Mouse (Mus musculus): ENCODE data around the gene Tmem150c. TPM values are rescaled to one million over a fixed set of nuclear protein-coding genes. Genes with fewer than 3 reads are reported as not detected.

Tmem150c gene
- total and polyA plus RNA-seq, 2 experiments from 2014 or later, result 0.31 to 0.98 TPM

GRCm38 (mm10) chr5:100166591-100167491, 7.2 kb upstream of the Tmem150c start:
- 46% methylated on average over 14 of the region's 14 CpGs for WGBS
- Histone ChIP-seq H3K9ac (replicated peaks; ENCODE audit: low read depth, low read length) (no peak overlapping the region), H3K36me3 (replicated peaks; ENCODE audit: control insufficient read depth, insufficient read depth, low read length) (no peaks in the 10 kb centered on the region), H3K4me3 (ENCODE audit: low read depth, low read length) (no peak overlapping the region), H3K27ac (ENCODE audit: low read depth) (no peak overlapping the region), H3K4me1 (ENCODE audit: control insufficient read depth, insufficient read depth) (no peaks in the 10 kb centered on the region), H3K9me3 (replicated peaks; ENCODE audit: control insufficient read depth, low read length) (no peaks in the 10 kb centered on the region), H3K4me2 (ENCODE audit: low read depth, low read length) (no peak overlapping the region), H3K27me3 (ENCODE audit: control insufficient read depth, insufficient read depth, low read length) (no peaks in the 10 kb centered on the region)
- no peak for ATAC-seq (ENCODE audit: insufficient read depth, low read depth)
- peak; percentile 25 for DNase-seq (ENCODE audit: low spot score)
- TF ChIP-seq EP300 (IDR thresholded peaks at IDR 0.05; ENCODE audit: low read depth), result no peak
- peak; percentile 54 for TF ChIP-seq CTCF (IDR thresholded peaks at IDR 0.05; ENCODE audit: low read depth)

- H3K4me3 ChIP-seq (ENCODE audit: low read depth, low read length), result no peak overlapping the region
- WGBS, result 51% methylated on average over 7 of the region's 7 CpGs
- H3K4me1 ChIP-seq (ENCODE audit: control insufficient read depth, insufficient read depth), result 0 out of 2 replicates have a peak, but pooled peaks cover 3% of the 10 kb centered on the region
- H3K36me3 ChIP-seq (replicated peaks; ENCODE audit: control insufficient read depth, insufficient read depth, low read length), result no peaks in the 10 kb centered on the region
- H3K27ac ChIP-seq (ENCODE audit: low read depth), result no peak overlapping the region
- DNase-seq (ENCODE audit: low spot score), result no peak
- no peaks in the 10 kb centered on the region for H3K9me3 ChIP-seq (replicated peaks; ENCODE audit: control insufficient read depth, low read length)
- H3K9ac ChIP-seq (replicated peaks; ENCODE audit: low read depth, low read length), result no peak overlapping the region
- no peak overlapping the region for H3K4me2 ChIP-seq (ENCODE audit: low read depth, low read length)
- no peak for TF ChIP-seq EP300 (IDR thresholded peaks at IDR 0.05; ENCODE audit: low read depth)
- TF ChIP-seq CTCF (IDR thresholded peaks at IDR 0.05; ENCODE audit: low read depth), result no peak
- H3K27me3 ChIP-seq (ENCODE audit: control insufficient read depth, insufficient read depth, low read length), result 0 out of 2 replicates have a peak, but pooled peaks cover 7% of the 10 kb centered on the region
- no peak for ATAC-seq (ENCODE audit: insufficient read depth, low read depth)
Measured at GRCm38 (mm10) chr5:100163368-100163767, 3.8 kb upstream of the Tmem150c start.

GRCm38 (mm10) chr5:100162857-100163256, 3.2 kb upstream of the Tmem150c start:
- TF ChIP-seq EP300 (IDR thresholded peaks at IDR 0.05; ENCODE audit: low read depth) (no peak), CTCF (IDR thresholded peaks at IDR 0.05; ENCODE audit: low read depth) (no peak)
- Histone ChIP-seq H3K4me2 (ENCODE audit: low read depth, low read length) (no peak overlapping the region), H3K36me3 (replicated peaks; ENCODE audit: control insufficient read depth, insufficient read depth, low read length) (no peaks in the 10 kb centered on the region), H3K9ac (replicated peaks; ENCODE audit: low read depth, low read length) (no peak overlapping the region), H3K27ac (ENCODE audit: low read depth) (no peak overlapping the region), H3K27me3 (ENCODE audit: control insufficient read depth, insufficient read depth, low read length) (0 out of 2 replicates have a peak, but pooled peaks cover 12% of the 10 kb centered on the region), H3K4me3 (ENCODE audit: low read depth, low read length) (no peak overlapping the region), H3K4me1 (ENCODE audit: control insufficient read depth, insufficient read depth) (0 out of 2 replicates have a peak, but pooled peaks cover 5% of the 10 kb centered on the region), H3K9me3 (replicated peaks; ENCODE audit: control insufficient read depth, low read length) (no peaks in the 10 kb centered on the region)
- no peak for ATAC-seq (ENCODE audit: insufficient read depth, low read depth)
- WGBS, result 79% methylated on average over 3 of the region's 3 CpGs
- DNase-seq (ENCODE audit: low spot score), result no peak

- no peak for ATAC-seq (ENCODE audit: insufficient read depth, low read depth)
- H3K27me3 ChIP-seq (ENCODE audit: control insufficient read depth, insufficient read depth, low read length), result 0 out of 2 replicates have a peak, but pooled peaks cover 17% of the 10 kb centered on the region
- WGBS, result 69% methylated on average over 1 of the region's 1 CpGs
- no peaks in the 10 kb centered on the region for H3K9me3 ChIP-seq (replicated peaks; ENCODE audit: control insufficient read depth, low read length)
- no peak for TF ChIP-seq CTCF (IDR thresholded peaks at IDR 0.05; ENCODE audit: low read depth)
- no peak for TF ChIP-seq EP300 (IDR thresholded peaks at IDR 0.05; ENCODE audit: low read depth)
- no peak overlapping the region for H3K4me3 ChIP-seq (ENCODE audit: low read depth, low read length)
- H3K4me2 ChIP-seq (ENCODE audit: low read depth, low read length), result no peak overlapping the region
- no peak overlapping the region for H3K27ac ChIP-seq (ENCODE audit: low read depth)
- DNase-seq (ENCODE audit: low spot score), result no peak
- H3K9ac ChIP-seq (replicated peaks; ENCODE audit: low read depth, low read length), result no peak overlapping the region
- H3K36me3 ChIP-seq (replicated peaks; ENCODE audit: control insufficient read depth, insufficient read depth, low read length), result no peaks in the 10 kb centered on the region
- 0 out of 2 replicates have a peak, but pooled peaks cover 5% of the 10 kb centered on the region for H3K4me1 ChIP-seq (ENCODE audit: control insufficient read depth, insufficient read depth)
Measured at GRCm38 (mm10) chr5:100162053-100162452, 2.4 kb upstream of the Tmem150c start.

GRCm38 (mm10) chr5:100158791-100159637, 594 bp downstream of the Tmem150c start:
- peak; percentile 51; the same call in 1 of the 2 replicates for ATAC-seq (ENCODE audit: insufficient read depth, low read depth)
- no peaks in the 10 kb centered on the region for H3K36me3 ChIP-seq (replicated peaks; ENCODE audit: control insufficient read depth, insufficient read depth, low read length)
- WGBS, result 2% methylated on average over 43 of the region's 101 CpGs
- TF ChIP-seq EP300 (IDR thresholded peaks at IDR 0.05; ENCODE audit: low read depth) (no peak), CTCF (IDR thresholded peaks at IDR 0.05; ENCODE audit: low read depth) (no peak)
- 0 out of 2 replicates have a peak, but pooled peaks cover 5% of the 10 kb centered on the region for H3K4me1 ChIP-seq (ENCODE audit: control insufficient read depth, insufficient read depth)
- no peaks in the 10 kb centered on the region for H3K9me3 ChIP-seq (replicated peaks; ENCODE audit: control insufficient read depth, low read length)
- no peak overlapping the region for H3K27ac ChIP-seq (ENCODE audit: low read depth)
- no peak for DNase-seq (ENCODE audit: low spot score)
- 0 out of 2 replicates have a peak, but pooled peaks cover 17% of the 10 kb centered on the region for H3K27me3 ChIP-seq (ENCODE audit: control insufficient read depth, insufficient read depth, low read length)
- peak overlapping the region; percentile 93 for H3K4me3 ChIP-seq (ENCODE audit: low read depth, low read length)
- peak overlapping the region; percentile 69 for H3K9ac ChIP-seq (replicated peaks; ENCODE audit: low read depth, low read length)
- peak overlapping the region; percentile 97 for H3K4me2 ChIP-seq (ENCODE audit: low read depth, low read length)
